ENCODE assay signal across 21 mouse cellular contexts in genomic region chr11:90807343-90807742, GRCm38 (mm10).
"Had no signal": no experiment of that assay in that cellular context is flagged by ENCODE, and none has a peak within 500 bp of the region (broad histone marks: within the 10 kb centered on the region; RNA-seq: fewer than 3 reads in every experiment).

No protein-coding gene starts in this region.

- ATAC-seq: liver, postnatal 0 days; lung, postnatal 0 days; midbrain, embryonic 15.5 days had no signal

- H3K9ac ChIP-seq: limb, embryonic 12.5 days; limb, embryonic 15.5 days; liver, embryonic 14.5 days; liver, postnatal 0 days; lung, embryonic 14.5 days; midbrain, embryonic 12.5 days; midbrain, embryonic 15.5 days had no signal

- H3K4me3 ChIP-seq: layer of hippocampus, adult 2 months; left cerebral cortex, adult 2 months; limb, embryonic 12.5 days; limb, embryonic 15.5 days; midbrain, embryonic 12.5 days; midbrain, embryonic 15.5 days had no signal

- H3K36me3 ChIP-seq: limb, embryonic 12.5 days; limb, embryonic 15.5 days; midbrain, embryonic 12.5 days; midbrain, embryonic 15.5 days had no signal

- H3K9me3 ChIP-seq: limb, embryonic 12.5 days; limb, embryonic 15.5 days; midbrain, embryonic 12.5 days; midbrain, embryonic 15.5 days had no signal

- DNase-seq: kidney, adult 2 months; kidney, postnatal 25 days; layer of hippocampus, adult 9-11 months; left cerebral cortex, postnatal 4 days; liver, postnatal 0 days; lung, embryonic 14.5 days; right cerebral cortex, adult 18-20 months; right cerebral cortex, postnatal 25 days; thymus, adult 18-20 months; thymus, postnatal 36 days had no signal

- H3K27ac ChIP-seq: kidney, postnatal 0 days; layer of hippocampus, adult 2 months; left cerebral cortex, adult 2 months; limb, embryonic 12.5 days; limb, embryonic 15.5 days; liver, embryonic 14.5 days; macrophage; midbrain, embryonic 12.5 days; midbrain, embryonic 15.5 days had no signal

- H3K27me3 ChIP-seq: limb, embryonic 12.5 days; limb, embryonic 15.5 days; midbrain, embryonic 12.5 days; midbrain, embryonic 15.5 days had no signal

- H3K4me2 ChIP-seq: limb, embryonic 12.5 days; limb, embryonic 15.5 days; liver, embryonic 11.5 days; lung, embryonic 14.5 days; midbrain, embryonic 12.5 days; midbrain, embryonic 15.5 days had no signal

- H3K4me1 ChIP-seq: limb, embryonic 12.5 days; limb, embryonic 15.5 days; midbrain, embryonic 12.5 days; midbrain, embryonic 15.5 days had no signal
